Mouse (Mus musculus): ENCODE data around the gene Prps1l1.

Gene Prps1l1

GRCm38 (mm10) chr12:34984461-34984860, at the start of gene Prps1l1:
Gene Prps1l1 (plus strand): TSS chr12:34984761.
- no peak for DNase-seq

- DNase-seq = no peak
Observed at GRCm38 (mm10) chr12:34937918-34938317, 46.6 kb upstream of the Prps1l1 start.

GRCm38 (mm10) chr12:34949066-34949706, 35.4 kb upstream of the Prps1l1 start:
- DNase-seq = no peak

GRCm38 (mm10) chr12:34975991-34976390, 8.6 kb upstream of the Prps1l1 start:
- no peak for DNase-seq

GRCm38 (mm10) chr12:34985865-34986264, 1.3 kb downstream of the Prps1l1 start:
- no peak for DNase-seq

GRCm38 (mm10) chr12:34989537-34990200, 5.1 kb downstream of the Prps1l1 start:
- DNase-seq = no peak

GRCm38 (mm10) chr12:34990387-34990786, 5.8 kb downstream of the Prps1l1 start:
- DNase-seq = no peak

DNA sequence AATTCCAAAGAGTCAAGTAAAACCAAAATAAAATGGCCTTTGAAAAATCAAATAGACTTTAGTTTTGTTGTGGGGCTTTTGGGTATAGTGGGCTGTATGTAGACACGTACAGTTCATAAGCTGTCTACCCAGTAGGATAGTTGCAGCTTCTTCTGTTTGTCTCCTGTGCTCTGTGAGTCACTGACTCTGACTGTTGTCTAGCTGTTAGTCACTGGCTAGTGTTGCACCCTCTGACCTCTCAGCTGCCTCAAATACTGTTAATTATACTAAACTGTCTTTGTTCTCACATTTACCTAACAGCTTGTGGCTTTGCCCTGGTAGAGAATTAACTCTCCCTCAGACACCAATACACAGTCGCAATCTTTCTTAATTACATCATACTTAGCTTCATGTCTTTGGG, 7.3 kb downstream of the Prps1l1 start:
- no peak for DNase-seq

DNA sequence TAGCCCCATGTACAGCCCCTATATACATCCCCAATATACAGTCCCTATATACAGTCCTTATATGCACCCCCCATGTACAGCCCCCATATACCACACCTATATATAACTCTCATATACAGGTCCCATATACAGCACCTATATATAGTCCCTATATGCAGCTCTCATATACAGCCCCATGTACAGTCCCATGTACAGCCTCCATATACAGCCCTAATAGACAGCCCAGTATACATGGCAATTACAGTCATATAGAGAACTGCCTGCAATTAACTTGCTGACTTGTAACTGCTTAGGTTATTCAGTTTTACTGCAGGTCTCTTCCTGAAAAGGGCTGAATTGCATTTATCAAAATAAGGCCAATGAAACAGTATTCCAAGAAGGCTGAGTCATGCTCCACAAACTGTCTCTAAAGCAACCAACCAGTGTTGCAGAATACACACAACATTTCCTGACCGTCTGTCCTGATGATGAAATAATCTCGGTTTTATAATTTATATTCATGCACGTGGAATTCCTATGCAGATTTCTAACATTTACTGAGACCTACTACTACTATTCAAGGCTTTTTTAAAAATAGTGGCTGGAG, 13.1 kb downstream of the Prps1l1 start:
- DNase-seq = no peak

DNA sequence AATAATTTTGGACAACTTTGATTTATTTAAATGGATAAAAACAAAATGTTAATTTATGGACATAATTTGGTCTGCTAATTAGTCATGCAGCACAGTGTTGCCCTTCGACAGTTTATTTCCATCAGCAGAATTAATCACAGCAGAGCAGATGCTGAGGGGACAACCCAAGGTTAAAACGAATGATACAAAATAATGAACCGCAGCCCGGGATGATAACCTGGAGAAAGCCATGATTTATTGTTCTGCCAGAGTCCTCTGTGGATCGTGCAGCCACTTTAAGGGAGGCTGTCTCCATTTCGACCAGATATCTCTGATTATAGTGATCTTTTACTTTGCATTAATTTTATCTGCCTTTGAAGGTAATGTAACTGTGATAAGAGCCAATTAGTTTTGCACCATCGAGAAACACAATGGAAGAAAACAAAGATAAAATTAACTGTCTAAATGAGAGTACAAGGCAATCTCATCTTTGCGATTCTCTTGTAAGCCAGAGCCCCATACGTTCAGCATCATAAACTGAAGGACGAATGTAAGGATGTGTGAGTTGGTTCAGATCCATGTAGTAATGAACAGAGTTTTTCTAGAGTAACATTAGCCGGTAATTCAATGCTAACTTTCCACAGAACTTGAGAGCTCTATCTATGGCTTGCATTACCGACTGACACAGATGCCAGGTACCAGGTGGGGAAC, 14.4 kb downstream of the Prps1l1 start:
- DNase-seq = no peak

GRCm38 (mm10) chr12:35000323-35000722, 15.8 kb downstream of the Prps1l1 start:
- no peak for DNase-seq

GRCm38 (mm10) chr12:35005748-35006147, 21.2 kb downstream of the Prps1l1 start:
- DNase-seq = no peak

DNA sequence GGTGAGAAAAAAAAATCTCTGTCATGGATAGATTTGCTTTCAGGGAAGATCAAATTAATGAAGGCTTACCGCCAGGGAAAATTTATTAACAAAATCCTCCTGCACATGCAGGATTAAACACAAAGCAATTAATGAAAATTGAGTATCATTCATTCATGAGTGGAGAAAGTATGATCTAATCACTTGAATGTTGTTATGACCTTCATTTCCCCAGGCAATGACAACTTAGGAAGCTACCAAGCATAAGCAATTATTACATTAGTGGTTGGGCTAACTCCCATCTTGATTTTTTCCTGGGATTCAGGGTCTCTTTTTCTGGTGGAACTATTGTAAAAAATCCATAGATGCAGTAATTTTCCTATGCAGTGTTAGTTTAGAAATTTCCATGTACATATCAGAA, 23.3 kb downstream of the Prps1l1 start:
- DNase-seq = no peak

DNA sequence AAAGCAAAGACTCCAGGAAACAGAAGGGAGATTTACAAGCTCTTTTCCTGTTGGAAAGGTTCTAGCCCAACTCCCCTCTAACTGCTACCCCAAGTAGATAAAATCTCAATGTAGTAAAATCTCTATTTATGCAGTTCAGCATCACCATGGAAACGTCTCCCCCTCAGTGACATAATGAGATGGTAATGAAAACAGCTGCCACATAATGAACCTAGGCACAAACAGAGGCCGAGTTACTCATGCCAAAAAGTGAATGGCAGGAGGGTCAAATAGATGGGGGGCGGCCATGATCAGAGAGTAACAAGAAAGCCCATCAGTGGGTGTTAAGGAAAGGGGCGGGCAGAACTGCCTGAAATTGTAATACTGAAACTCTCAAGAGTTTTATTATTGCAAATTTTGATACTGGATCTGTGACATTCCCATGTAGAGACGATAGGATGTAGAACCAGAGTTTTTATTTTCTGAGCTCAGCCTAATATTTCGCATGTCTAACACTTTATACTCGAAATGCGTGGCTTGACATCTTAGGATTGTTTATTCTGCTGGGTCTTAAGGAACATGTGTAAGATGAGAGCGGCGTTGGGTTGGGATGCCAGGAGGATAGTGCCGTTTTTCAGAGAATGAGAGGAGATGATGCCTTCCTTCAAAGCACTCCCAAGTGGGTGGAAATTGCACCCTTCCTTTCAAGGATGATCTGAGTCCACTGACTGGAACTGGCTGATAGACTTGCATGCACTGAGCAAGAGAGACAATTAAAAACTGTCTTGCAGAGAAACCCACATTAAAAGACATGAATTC, 24.0 kb downstream of the Prps1l1 start:
- no peak for DNase-seq

DNA sequence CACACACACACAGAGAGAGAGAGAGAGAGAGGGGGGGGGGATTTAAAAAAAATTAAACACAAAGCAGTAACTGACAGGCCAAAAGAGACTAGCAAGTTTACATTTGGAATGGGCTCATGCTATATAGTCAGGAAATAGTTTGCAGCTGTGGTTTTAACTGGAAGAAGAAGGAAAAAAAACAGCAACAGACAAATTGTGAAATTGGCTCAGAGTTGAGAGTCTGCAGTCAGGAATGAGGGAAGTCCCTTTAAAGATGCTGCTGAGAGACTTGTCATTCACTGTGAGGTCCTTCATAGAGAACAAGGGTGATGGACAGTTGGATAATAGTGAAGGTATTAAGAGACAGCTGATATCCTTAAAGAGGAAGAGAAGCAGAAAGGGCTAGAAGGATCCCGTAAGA, 26.9 kb downstream of the Prps1l1 start:
- no peak for DNase-seq

GRCm38 (mm10) chr12:35013950-35014349, 29.4 kb downstream of the Prps1l1 start:
- DNase-seq = no peak

DNA sequence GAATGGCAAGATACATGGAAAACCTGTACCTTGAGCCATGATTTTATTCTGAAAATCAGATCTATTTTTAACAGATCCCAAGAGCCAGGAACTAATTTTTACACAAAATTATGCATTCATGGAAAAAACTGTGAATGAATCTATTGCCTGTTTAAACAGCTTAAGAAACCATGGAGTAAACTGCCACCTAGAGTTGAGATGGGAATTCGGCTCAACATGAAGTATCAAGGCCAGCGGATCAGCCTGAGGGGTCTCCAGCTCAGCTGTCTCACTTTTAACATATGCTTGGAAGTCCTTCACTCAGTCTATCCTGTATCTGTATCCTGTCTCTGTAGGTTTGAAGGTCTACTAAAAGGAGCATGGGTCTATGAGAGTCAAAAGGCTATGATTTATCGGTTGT, 31.5 kb downstream of the Prps1l1 start:
- DNase-seq = no peak

DNA sequence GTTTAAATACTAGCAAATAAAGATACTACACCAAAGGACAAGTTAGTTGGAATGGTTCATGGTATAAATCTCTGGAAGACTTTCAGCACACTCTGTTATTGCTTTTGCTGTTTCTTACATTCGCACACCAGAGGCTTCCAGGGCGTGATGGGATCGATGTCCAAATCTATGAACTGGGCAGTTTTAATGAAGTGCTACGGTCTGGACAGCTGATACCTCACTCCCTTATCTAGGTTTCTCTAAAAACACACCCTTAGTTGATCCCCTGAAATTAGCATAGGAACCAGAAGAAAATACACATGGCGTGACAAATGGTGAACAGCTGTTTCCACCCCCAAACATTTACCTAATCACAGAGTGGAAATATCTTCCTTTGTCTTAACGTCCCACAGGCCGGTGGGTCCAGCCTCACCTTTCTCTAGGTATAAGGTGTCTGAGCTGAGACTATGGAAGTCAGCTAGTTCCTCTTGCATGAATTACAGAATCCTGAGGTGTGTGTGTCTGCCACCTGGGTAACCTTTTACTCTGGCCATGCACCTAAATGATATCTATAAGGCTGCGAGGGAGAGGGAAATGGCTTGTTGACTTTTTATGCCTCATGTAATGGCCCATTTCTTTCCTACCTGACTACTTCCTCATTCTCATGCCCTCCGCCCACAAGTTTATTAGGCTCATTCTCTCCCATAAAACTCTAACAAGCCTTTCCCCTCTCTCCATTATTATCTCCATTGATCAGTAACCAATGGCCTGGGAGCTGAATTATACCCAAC, 32.1 kb downstream of the Prps1l1 start:
- DNase-seq = no peak

- DNase-seq = no peak
Observed at GRCm38 (mm10) chr12:35018679-35019237, 34.2 kb downstream of the Prps1l1 start.

GRCm38 (mm10) chr12:35021285-35021684, 36.7 kb downstream of the Prps1l1 start:
- DNase-seq = no peak

DNA sequence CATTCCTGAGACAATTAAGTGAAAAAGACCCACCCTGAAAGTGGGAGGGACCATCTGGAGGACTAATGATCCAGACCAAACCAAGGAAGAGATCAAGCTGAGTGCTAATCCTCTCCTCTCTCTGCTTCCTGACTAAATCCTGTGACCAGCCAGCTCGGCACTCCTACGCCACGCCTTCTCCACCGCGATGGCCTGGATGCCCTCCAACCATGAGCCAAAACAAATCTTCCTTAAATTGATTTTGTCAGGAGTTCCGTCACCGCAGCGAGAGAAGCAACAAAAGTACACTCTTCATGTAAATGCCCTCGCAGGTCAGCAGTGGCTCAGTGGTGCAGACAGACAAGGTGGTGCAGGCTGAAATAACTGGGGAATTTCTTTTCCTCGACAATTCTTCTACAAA, 37.5 kb downstream of the Prps1l1 start:
- no peak for DNase-seq

GRCm38 (mm10) chr12:35025916-35026432, 41.4 kb downstream of the Prps1l1 start:
- no peak for DNase-seq
